Mouse (Mus musculus) kidney, postnatal 0 days (tissue): Measurements from ENCODE around the gene Pomgnt2. TPM values are rescaled to one million over a fixed set of nuclear protein-coding genes. Genes with fewer than 3 reads are reported as not detected.

Experiments
- ATAC-seq: fragments of 200-750 bp; cut with Nextera tagmentation; replicated peaks from 2 replicates; pipeline ENCODE4 v1.8.0; 2017; ENCODE audit warnings: low read depth, moderate number of reproducible peaks, moderate TSS enrichment, moderate library complexity; ENCODE audit not compliant: low FRiP score
- DNase-seq: peaks from one replicate; pipeline ENCODE4 v3.0.0-alpha.2; 2016; ENCODE audit warnings: low spot score
- H3K27ac ChIP-seq: fragments of 300-500 bp; sonication (generic); 2 replicates; pipeline ENCODE4 v1.5.1; 2014; ENCODE audit warnings: mild to moderate bottlenecking
- H3K27me3 ChIP-seq: fragments of 300-500 bp; sonication (generic); 2 replicates; pipeline ENCODE4 v1.6.1; 2014; ENCODE audit warnings: low read length, mixed read lengths; ENCODE audit not compliant: insufficient read depth
- H3K36me3 ChIP-seq: fragments of 300-500 bp; sonication (generic); 2 replicates; pipeline ENCODE4 v1.6.1; 2014; ENCODE audit warnings: low read length, mixed read lengths; ENCODE audit not compliant: insufficient read depth
- H3K4me1 ChIP-seq: fragments of 300-500 bp; sonication (generic); replicated peaks from 2 replicates; pipeline ENCODE4 v1.6.1; 2014; ENCODE audit warnings: antibody characterized with exemption, low read length, mixed read lengths; ENCODE audit not compliant: insufficient read depth
- H3K4me2 ChIP-seq: fragments of 300-500 bp; sonication (generic); 2 replicates; pipeline ENCODE4 v1.6.1; 2014; ENCODE audit warnings: mild to moderate bottlenecking, low read length, moderate library complexity, mixed read lengths
- H3K4me3 ChIP-seq: fragments of 300-500 bp; sonication (generic); replicated peaks from 2 replicates; pipeline ENCODE4 v1.5.1; 2014; ENCODE audit warnings: low read depth, low read length
- H3K9ac ChIP-seq: fragments of 300-500 bp; sonication (generic); 2 replicates; pipeline ENCODE4 v1.6.1; 2014; ENCODE audit warnings: low read depth, low read length
- H3K9me3 ChIP-seq: fragments of 300-500 bp; sonication (generic); replicated peaks from 2 replicates; pipeline ENCODE4 v1.6.1; 2016; ENCODE audit warnings: low read length, inconsistent platforms, mixed read lengths
- CTCF ChIP-seq: IDR thresholded peaks from 2 replicates; pipeline ENCODE4 v1.5.1; 2016; ENCODE audit warnings: antibody characterized with exemption, low read depth, mild to moderate bottlenecking, moderate library complexity
- WGBS: fragments of 180-500 bp; shearing (Covaris S2); extraction: QIAGEN DNeasy Blood & Tissue Kit; methylation state at CpG from one replicate; pipeline ENCODE4 v1.1.7; 2014; 5-methylcytosine and 5-hydroxymethylcytosine counted together
- polyA plus RNA-seq: library from polyadenylated mRNA; unstranded; fragments of >200 nt; fragmentation: Nextera tagmentation; extraction: Ambion mirVana; gene quantifications from 2 replicates; pipeline ENCODE4 v1.2.1, GENCODE M21; 2015

The Pomgnt2 gene
- polyA plus RNA-seq, 1 experiment from 2014 or later: 12.6 TPM

DNA sequence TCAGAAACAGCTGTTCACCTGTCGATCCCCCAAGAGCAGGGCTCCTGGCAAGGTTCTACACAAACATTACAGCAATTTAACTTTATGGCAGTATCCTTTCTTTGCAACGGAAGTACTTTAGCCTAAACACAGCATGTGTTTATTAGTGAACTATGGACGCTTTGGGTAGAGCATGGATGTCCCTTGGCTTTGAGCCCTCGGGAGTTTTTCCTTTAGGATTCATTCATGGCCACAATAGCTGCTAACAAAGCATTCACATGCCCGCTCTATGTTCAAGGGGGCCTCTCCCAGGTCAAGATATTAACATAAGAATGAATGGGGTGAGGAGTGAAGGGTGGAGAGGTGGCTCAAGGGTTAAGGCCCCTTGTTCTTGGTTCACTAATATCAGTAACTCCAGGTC, 7.4 kb downstream of the Pomgnt2 start:
- no peak overlapping the region for H3K27ac ChIP-seq
- ATAC-seq (no peak), DNase-seq (no peak)
- H3K4me2 ChIP-seq: no peak overlapping the region
- no peak for TF ChIP-seq CTCF
- H3K27me3 ChIP-seq: no peaks in the 10 kb centered on the region
- no peak overlapping the region for H3K4me3 ChIP-seq
- WGBS: 43% methylated on average over 5 of the region's 5 CpGs
- H3K9ac ChIP-seq: no peak overlapping the region
- no peaks in the 10 kb centered on the region for H3K9me3 ChIP-seq
- no peaks in the 10 kb centered on the region for H3K36me3 ChIP-seq
- H3K4me1 ChIP-seq: no peaks in the 10 kb centered on the region

- TF ChIP-seq CTCF: no peak
- Histone ChIP-seq H3K36me3 (no peaks in the 10 kb centered on the region), H3K4me2 (no peak overlapping the region), H3K4me1 (no peaks in the 10 kb centered on the region), H3K27me3 (no peaks in the 10 kb centered on the region), H3K27ac (no peak overlapping the region), H3K9me3 (no peaks in the 10 kb centered on the region), H3K9ac (no peak overlapping the region), H3K4me3 (no peak overlapping the region)
- ATAC-seq: no peak
- DNase-seq: no peak
- WGBS: 61% methylated on average over 3 of the region's 3 CpGs
Measured at GRCm38 (mm10) chr9:121988910-121989309, 8.0 kb downstream of the Pomgnt2 start.

- no peaks in the 10 kb centered on the region for H3K27me3 ChIP-seq
Measured at GRCm38 (mm10) chr9:121984465-121985461, 12.1 kb downstream of the Pomgnt2 start.

GRCm38 (mm10) chr9:121983504-121983903, 13.4 kb downstream of the Pomgnt2 start:
- Histone ChIP-seq H3K4me3 (no peak overlapping the region), H3K36me3 (no peaks in the 10 kb centered on the region), H3K4me1 (no peaks in the 10 kb centered on the region), H3K27me3 (no peaks in the 10 kb centered on the region), H3K9me3 (no peaks in the 10 kb centered on the region), H3K27ac (no peak overlapping the region), H3K9ac (no peak overlapping the region), H3K4me2 (no peak overlapping the region)
- 59% methylated on average over 15 of the region's 15 CpGs for WGBS
- DNase-seq (peak; percentile 74), ATAC-seq (no peak)
- peak; percentile 82 for TF ChIP-seq CTCF

More at GRCm38 (mm10) chr9:121984465-121985461, 12.1 kb downstream of the Pomgnt2 start:
- TF ChIP-seq CTCF: peak; percentile 99
- DNase-seq (peak; percentile 68), ATAC-seq (0 out of 2 replicates have a peak, but pooled peaks have one; percentile 27)
- no peak overlapping the region for H3K4me2 ChIP-seq
- H3K27ac ChIP-seq: no peak overlapping the region
- H3K36me3 ChIP-seq: no peaks in the 10 kb centered on the region
- no peak overlapping the region for H3K4me3 ChIP-seq
- no peaks in the 10 kb centered on the region for H3K9me3 ChIP-seq
- WGBS: 72% methylated on average over 15 of the region's 15 CpGs
- no peak overlapping the region for H3K9ac ChIP-seq
- no peaks in the 10 kb centered on the region for H3K4me1 ChIP-seq

- no peaks in the 10 kb centered on the region for H3K4me1 ChIP-seq
- no peak overlapping the region for H3K9ac ChIP-seq
- H3K27me3 ChIP-seq: no peaks in the 10 kb centered on the region
- no peak overlapping the region for H3K4me3 ChIP-seq
- DNase-seq: no peak
- no peaks in the 10 kb centered on the region for H3K9me3 ChIP-seq
- 93% methylated on average over 15 of the region's 15 CpGs for WGBS
- ATAC-seq: no peak
- TF ChIP-seq CTCF: no peak
- no peak overlapping the region for H3K4me2 ChIP-seq
- no peak overlapping the region for H3K27ac ChIP-seq
- no peaks in the 10 kb centered on the region for H3K36me3 ChIP-seq
Measured at GRCm38 (mm10) chr9:121982665-121983064, 14.2 kb downstream of the Pomgnt2 start.

DNA sequence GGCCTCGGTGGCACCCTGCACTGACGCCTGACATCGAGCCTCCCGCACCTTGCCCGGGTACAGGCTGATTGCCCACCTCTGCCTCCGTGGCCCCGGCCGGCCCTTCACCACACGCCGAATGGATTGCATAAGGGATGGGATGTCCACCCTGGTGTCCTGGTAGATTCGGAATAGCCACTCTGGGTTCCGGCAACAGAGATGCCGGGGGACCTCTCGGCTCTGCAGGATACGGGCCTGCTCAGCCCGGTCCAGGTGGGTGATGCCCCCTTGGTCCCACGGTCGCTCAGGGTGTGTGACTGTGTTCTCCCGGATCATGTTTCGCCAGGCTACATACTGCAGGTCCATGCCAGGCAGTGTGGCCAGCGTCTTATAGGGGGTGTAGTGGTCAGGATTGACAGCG, 14.7 kb downstream of the Pomgnt2 start:
- Histone ChIP-seq H3K4me1 (no peaks in the 10 kb centered on the region), H3K36me3 (no peaks in the 10 kb centered on the region), H3K4me2 (no peak overlapping the region), H3K9me3 (no peaks in the 10 kb centered on the region), H3K27ac (no peak overlapping the region), H3K27me3 (no peaks in the 10 kb centered on the region), H3K9ac (no peak overlapping the region), H3K4me3 (no peak overlapping the region)
- DNase-seq: no peak
- 82% methylated on average over 22 of the region's 22 CpGs for WGBS
- ATAC-seq: no peak
- no peak for TF ChIP-seq CTCF
